9 mouse cellular contexts compared by ENCODE assay signal in genomic region chr7:98360621-98360990, GRCm38 (mm10). TPM values are rescaled to one million over a fixed set of nuclear protein-coding genes. Genes with fewer than 3 reads are reported as not detected.
DNase-seq lines count a peak whose midpoint lies in the region; ATAC-seq and TF ChIP-seq lines count a peak whose summit lies in the region.
"Had no signal": no experiment of that assay in that cellular context is flagged by ENCODE, and none has a peak within 500 bp of the region (broad histone marks: within the 10 kb centered on the region; RNA-seq: fewer than 3 reads in every experiment).

No protein-coding gene starts in this region.

- no peak for TF ChIP-seq RAD21 in CH12.LX (IDR thresholded peaks at IDR 0.05; ENCODE audit: low read depth, low read length)

- peak; percentile 44 for ATAC-seq in forebrain, embryonic 16.5 days
- ATAC-seq in liver, embryonic 16.5 days (ENCODE audit: low read depth) = no peak

- no peak for TF ChIP-seq EP300 in CH12.LX (IDR thresholded peaks at IDR 0.05; ENCODE audit: low read length)

- peak overlapping the region; percentile 27 for H3K9ac ChIP-seq in CH12.LX (ENCODE audit: insufficient read depth, low read depth)
- H3K9ac ChIP-seq in forebrain, embryonic 16.5 days (replicated peaks; ENCODE audit: low read depth, low read length) = peak overlapping the region; percentile 75
- H3K9ac ChIP-seq in liver, embryonic 16.5 days (ENCODE audit: low read depth, low read length) = peak overlapping the region; percentile 52

- intact Hi-C loops in heart, postnatal 36 days (cut with DNase I) = no loop called here

- peaks cover 52% of the 10 kb centered on the region for H3K4me1 ChIP-seq in heart, embryonic 10.5 days
- H3K4me1 ChIP-seq in CH12.LX (ENCODE audit: control insufficient read depth in 1 of 2, insufficient read depth in 2 of 2) = peaks cover 11 to 29% of the 10 kb centered on the region in 2 experiments; a peak in 3 of 4 replicates
- H3K4me1 ChIP-seq in forebrain, embryonic 16.5 days (replicated peaks; ENCODE audit: control insufficient read depth, insufficient read depth, low read length) = peaks cover 39% of the 10 kb centered on the region
- no peaks in the 10 kb centered on the region; the same call in 1 of the 2 replicates for H3K4me1 ChIP-seq in liver, embryonic 16.5 days (ENCODE audit: control insufficient read depth, low read depth, low read length)

- H3K4me3 ChIP-seq in heart, embryonic 10.5 days = peak overlapping the region; percentile 82
- peak overlapping the region; percentile 62 to 74 (median 74) for H3K4me3 ChIP-seq in CH12.LX (replicated peaks in 1 of 3; ENCODE audit: low read depth in 2 of 3, low read length in 2 of 3, poor library complexity in 1 of 3)
- H3K4me3 ChIP-seq in forebrain, embryonic 16.5 days (replicated peaks; ENCODE audit: low read length) = peak overlapping the region; percentile 76
- peak overlapping the region; percentile 60 for H3K4me3 ChIP-seq in liver, embryonic 16.5 days (ENCODE audit: low read depth, low read length)

- H3K27me3 ChIP-seq in heart, embryonic 10.5 days (ENCODE audit: insufficient read depth, poor library complexity, severe bottlenecking) = no peaks in the 10 kb centered on the region
- no peaks in the 10 kb centered on the region for H3K27me3 ChIP-seq in CH12.LX (replicated peaks)
- no peaks in the 10 kb centered on the region for H3K27me3 ChIP-seq in forebrain, embryonic 16.5 days (replicated peaks; ENCODE audit: control insufficient read depth, insufficient read depth, low read length)
- peaks cover 32% of the 10 kb centered on the region for H3K27me3 ChIP-seq in liver, embryonic 16.5 days (ENCODE audit: control insufficient read depth, insufficient read depth, low read depth, low read length)

- WGBS in heart, embryonic 10.5 days = under 1% methylated on average over 20 of the region's 20 CpGs
- under 1% methylated on average over 20 of the region's 20 CpGs for WGBS in forebrain, embryonic 16.5 days
- WGBS in liver, embryonic 16.5 days (ENCODE audit: insufficient replicate concordance) = under 1% methylated on average over 20 of the region's 20 CpGs

- TF ChIP-seq CTCF in CH12.LX (conservative IDR thresholded peaks at IDR 0.05 in 1 of 2, IDR thresholded peaks at IDR 0.05 in 1 of 2; ENCODE audit: low read depth in 2 of 2, low read length in 2 of 2) = no peak

- TF ChIP-seq POLR2A in CH12.LX (IDR thresholded peaks at IDR 0.05; ENCODE audit: low read depth, low read length) = no peak

- H3K9me3 ChIP-seq in heart, embryonic 10.5 days = 0 out of 2 replicates have a peak, but pooled peaks cover 4% of the 10 kb centered on the region
- H3K9me3 ChIP-seq in CH12.LX (replicated peaks; ENCODE audit: low read length) = peaks cover 17% of the 10 kb centered on the region
- no peaks in the 10 kb centered on the region for H3K9me3 ChIP-seq in forebrain, embryonic 16.5 days (ENCODE audit: control insufficient read depth, low read length)
- no peaks in the 10 kb centered on the region for H3K9me3 ChIP-seq in liver, embryonic 16.5 days (replicated peaks; ENCODE audit: control insufficient read depth, low read length)

- peak overlapping the region; percentile 89 for H3K27ac ChIP-seq in heart, embryonic 10.5 days
- no peak overlapping the region for H3K27ac ChIP-seq in CH12.LX (ENCODE audit: insufficient read depth, low read depth)
- peak overlapping the region; percentile 87 for H3K27ac ChIP-seq in forebrain, embryonic 16.5 days (ENCODE audit: low read length)
- peak overlapping the region; percentile 50 for H3K27ac ChIP-seq in liver, embryonic 16.5 days (ENCODE audit: low read length)

- no peaks in the 10 kb centered on the region for H3K36me3 ChIP-seq in heart, embryonic 10.5 days
- peaks cover 0 to 2% of the 10 kb centered on the region in 2 experiments for H3K36me3 ChIP-seq in CH12.LX (replicated peaks in 1 of 2; ENCODE audit: control insufficient read depth in 1 of 2, insufficient read depth in 1 of 2, low read length in 1 of 2)
- no peaks in the 10 kb centered on the region for H3K36me3 ChIP-seq in forebrain, embryonic 16.5 days (ENCODE audit: control insufficient read depth, insufficient read depth)
- H3K36me3 ChIP-seq in liver, embryonic 16.5 days (ENCODE audit: control insufficient read depth, insufficient read depth) = no peaks in the 10 kb centered on the region

- no peak for DNase-seq in heart, embryonic 10.5 days (ENCODE audit: low spot score)
- DNase-seq in heart, postnatal 36 days = no peak
- no peak for DNase-seq in CH12.LX (ENCODE audit: extremely low read depth)
- DNase-seq in right cerebral cortex, adult 18-20 months = no peak
- DNase-seq in cerebellum, postnatal 36 days = no peak
- no peak for DNase-seq in left cerebral cortex, adult 9 months (ENCODE audit: low spot score in 2 of 2)

- dilution Hi-C loops in CH12.LX (cut with MboI; ENCODE audit: extremely low pct_ligation_motif_present, extremely low pct_unique_long_range_greater_than_20kb, low sequenced_read_pairs) = no loop called here

- no peaks in the 10 kb centered on the region for H3K79me2 ChIP-seq in CH12.LX (replicated peaks; ENCODE audit: control insufficient read depth, extremely low read depth, insufficient read depth, poor library complexity, severe bottlenecking)

- in situ Hi-C loops in CH12.LX (cut with MboI; ENCODE audit: low pct_ligation_motif_present, low pct_unique_long_range_greater_than_20kb, low sequenced_read_pairs) = no loop called here

- peak overlapping the region; percentile 19 for H3K4me2 ChIP-seq in CH12.LX (ENCODE audit: insufficient read depth, low read depth, poor library complexity, severe bottlenecking)
- peak overlapping the region; percentile 83 for H3K4me2 ChIP-seq in forebrain, embryonic 16.5 days (ENCODE audit: low read length)
- peak overlapping the region; percentile 60 for H3K4me2 ChIP-seq in liver, embryonic 16.5 days (ENCODE audit: low read depth, low read length)

TF ChIP-seq in CH12.LX, 34 proteins besides CTCF, POLR2A, EP300 and RAD21:
- TF ChIP-seq GABPA (IDR thresholded peaks at IDR 0.05; ENCODE audit: insufficient replicate concordance, low read depth, low read length) = no peak
- TF ChIP-seq ZMIZ1 (IDR thresholded peaks at IDR 0.05; ENCODE audit: low read depth, low read length) = no peak
- TF ChIP-seq TCF12 (IDR thresholded peaks at IDR 0.05; ENCODE audit: low read depth, low read length) = no peak
- TF ChIP-seq KAT2A (IDR thresholded peaks at IDR 0.05; ENCODE audit: insufficient replicate concordance, low read length) = no peak
- 0 out of 2 replicates have a peak, but pooled peaks have one; percentile 15 for TF ChIP-seq SIN3A (IDR thresholded peaks at IDR 0.05; ENCODE audit: low read length)

RNA-seq across cellular contexts. Expression of gene Tsku, which starts 0.5 kb away (rescaled TPM):
- 5.6 and 5.7 TPM in 2 replicates for polyA plus RNA-seq in heart, embryonic 10.5 days (2016; fragmentation: Nextera tagmentation; extraction: Ambion mirVana)
- total RNA-seq in heart, postnatal 36 days (2021) = 1 to 10 TPM; 2.8 to 3.2 TPM
- total RNA-seq in CH12.LX (2012; rRNA removed) (2.1 and 3.9 TPM in 2 replicates), CH12.LX (2014; rRNA removed) (1.1 and 1.4 TPM in 2 replicates)
- 3.0 and 3.9 TPM in 2 replicates for polyA plus RNA-seq in CH12.LX (2012; ENCODE audit: insufficient read length, low read depth)
- 7.9 and 8.0 TPM in 2 replicates for polyA plus RNA-seq in forebrain, embryonic 16.5 days (2015; fragmentation: Nextera tagmentation; extraction: Ambion mirVana)
- 1.9 and 2.4 TPM in 2 replicates for polyA plus RNA-seq in liver, embryonic 16.5 days (2015; fragmentation: Nextera tagmentation; extraction: Ambion mirVana)
- polyA plus RNA-seq: CD4-positive, CD25-positive, alpha-beta regulatory T cell, adult 4 months had no signal

RNA-seq across cellular contexts. Expression of gene Acer3, which starts 39.6 kb away (rescaled TPM):
- 25.7 and 32.7 TPM in 2 replicates for polyA plus RNA-seq in heart, embryonic 10.5 days (2016; fragmentation: Nextera tagmentation; extraction: Ambion mirVana)
- total RNA-seq in heart, postnatal 36 days (2021) = 10 to 100 TPM; 12.8 to 13.5 TPM
- total RNA-seq in CH12.LX (2012; rRNA removed) (14.4 TPM in 2 replicates), CH12.LX (2014; rRNA removed) (16.6 and 16.8 TPM in 2 replicates)
- polyA plus RNA-seq in CH12.LX (2012; ENCODE audit: insufficient read length, low read depth) = 10.7 and 11.5 TPM in 2 replicates
- polyA plus RNA-seq in forebrain, embryonic 16.5 days (2015; fragmentation: Nextera tagmentation; extraction: Ambion mirVana) = 8.5 and 9.1 TPM in 2 replicates
- polyA plus RNA-seq in liver, embryonic 16.5 days (2015; fragmentation: Nextera tagmentation; extraction: Ambion mirVana) = 22.6 and 23.2 TPM in 2 replicates

Comparison
In these comparisons a context has a peak if more than half of its experiments do, and no peak if none do; other contexts are left out.
1. H3K4me2 ChIP-seq: peak in every context shown above with its lines; median percentile 83 in forebrain, embryonic 16.5 days; 60 in liver, embryonic 16.5 days; 19 in CH12.LX.